Mouse (Mus musculus): ENCODE measurements at regions not wholly inside any gene's neighbourhood (a gene's known extent, or its start where the extent isn't known, plus 50 kb on each side); places are given as distances from the start of the nearest gene placed in this dataset.

GRCm38 (mm10) chr10:37377258-37378001 is 238.7 kb upstream of the Marcks start:
- DNase-seq (ENCODE audit: low spot score), result no peak

- no peak for DNase-seq (ENCODE audit: low spot score)
Measured at GRCm38 (mm10) chr10:37376172-37376571, 237.5 kb upstream of the Marcks start.

- DNase-seq (ENCODE audit: low spot score), result no peak
Measured at GRCm38 (mm10) chr10:37375648-37376047, 236.9 kb upstream of the Marcks start.

GRCm38 (mm10) chr10:37368997-37369679 is 230.4 kb upstream of the Marcks start:
- no peak for DNase-seq (ENCODE audit: low spot score)

- DNase-seq (ENCODE audit: low spot score), result no peak
Measured at GRCm38 (mm10) chr10:37367796-37368195, 229.1 kb upstream of the Marcks start.

- no peak for DNase-seq (ENCODE audit: low spot score)
Measured at GRCm38 (mm10) chr10:37364506-37364905, 225.8 kb upstream of the Marcks start.

GRCm38 (mm10) chr10:37360985-37361384 is 222.3 kb upstream of the Marcks start:
- DNase-seq (ENCODE audit: low spot score), result no peak

- DNase-seq (ENCODE audit: low spot score), result no peak
Measured at GRCm38 (mm10) chr10:37358900-37359299, 220.2 kb upstream of the Marcks start.

- DNase-seq (ENCODE audit: low spot score), result no peak
Measured at GRCm38 (mm10) chr10:37358334-37358733, 219.6 kb upstream of the Marcks start.

GRCm38 (mm10) chr10:37357304-37358060 is 218.8 kb upstream of the Marcks start:
- no peak for DNase-seq (ENCODE audit: low spot score)

GRCm38 (mm10) chr10:37349261-37349660 is 210.5 kb upstream of the Marcks start:
- DNase-seq (ENCODE audit: low spot score), result no peak

- no peak for DNase-seq (ENCODE audit: low spot score)
Measured at GRCm38 (mm10) chr10:37348416-37348815, 209.7 kb upstream of the Marcks start.

- no peak for DNase-seq (ENCODE audit: low spot score)
Measured at GRCm38 (mm10) chr10:37347661-37348060, 208.9 kb upstream of the Marcks start.

- no peak for DNase-seq (ENCODE audit: low spot score)
Measured at GRCm38 (mm10) chr10:37342675-37343074, 204.0 kb upstream of the Marcks start.

- DNase-seq (ENCODE audit: low spot score), result no peak
Measured at GRCm38 (mm10) chr10:37339658-37340057, 200.9 kb upstream of the Marcks start.

GRCm38 (mm10) chr10:37338073-37338912 is 199.6 kb upstream of the Marcks start:
- DNase-seq (ENCODE audit: low spot score), result no peak

- no peak for DNase-seq (ENCODE audit: low spot score)
Measured at GRCm38 (mm10) chr10:37337172-37337620, 198.5 kb upstream of the Marcks start.

GRCm38 (mm10) chr10:37335148-37335547 is 196.4 kb upstream of the Marcks start:
- no peak for DNase-seq (ENCODE audit: low spot score)

- DNase-seq (ENCODE audit: low spot score), result no peak
Measured at GRCm38 (mm10) chr10:37326168-37326534, 187.4 kb upstream of the Marcks start.

GRCm38 (mm10) chr10:37325514-37326167 is 186.9 kb upstream of the Marcks start:
- no peak for DNase-seq (ENCODE audit: low spot score)

GRCm38 (mm10) chr10:37323689-37324088 is 185.0 kb upstream of the Marcks start:
- DNase-seq (ENCODE audit: low spot score), result no peak
